Mouse (Mus musculus) inflammation-experienced regulatory T-cells (primary cell): Measurements from ENCODE around the gene Olfr1120. TPM values are rescaled to one million over a fixed set of nuclear protein-coding genes. Genes with fewer than 3 reads are reported as not detected.

Experiments used
- polyA plus RNA-seq, 2 experiments: library from polyadenylated mRNA; unstranded; fragments of 100-300 nt; shearing (Covaris generic); gene quantifications; one replicate each; pipeline ENCODE4 v1.2.1; 2017

The Olfr1120 gene
- under 1 TPM; 0.11 to 0.24 TPM for polyA plus RNA-seq

GRCm38 (mm10) chr2:87354515-87354914 is at the start of gene Olfr1120:
Olfr1120 (plus strand) TSS chr2:87354815.

GRCm38 (mm10) chr2:87307281-87307680 is 47.3 kb upstream of the Olfr1120 start, which contains the start of gene Olfr1118:
Olfr1118 (plus strand) TSS chr2:87307581.

GRCm38 (mm10) chr2:87369595-87369994 is 15.0 kb downstream of the Olfr1120 start, which contains the start of gene Olfr1121:
Olfr1121 (plus strand) TSS chr2:87369895.

GRCm38 (mm10) chr2:87385549-87385948 is 30.9 kb downstream of the Olfr1120 start, which contains the start of gene Olfr1122:
Olfr1122 (plus strand) TSS chr2:87385849.

Other genes with a start within 250 kb of the Olfr1120 start
- gene Olfr259, start 240.2 kb upstream of the Olfr1120 start, polyA plus RNA-seq = not detected
- gene Olfr1110, start 214.5 kb upstream of the Olfr1120 start, polyA plus RNA-seq = not detected
- gene Olfr1111, start 202.2 kb upstream of the Olfr1120 start, polyA plus RNA-seq = not detected
- not detected for gene Olfr1112, start 167.0 kb upstream of the Olfr1120 start, polyA plus RNA-seq
- not detected for gene Olfr1113, start 145.8 kb upstream of the Olfr1120 start, polyA plus RNA-seq
- not detected for gene Olfr1115, start 106.8 kb upstream of the Olfr1120 start, polyA plus RNA-seq
- gene Olfr1116, start 87.3 kb upstream of the Olfr1120 start, polyA plus RNA-seq = under 1 TPM; 0.06 to 0.15 TPM
- not detected for gene Olfr1118, start 47.2 kb upstream of the Olfr1120 start, polyA plus RNA-seq
- gene Olfr1121, start 15.1 kb downstream of the Olfr1120 start, polyA plus RNA-seq = under 1 TPM in 1 of 2 experiments, not detected in 1; 0.42 TPM
- gene Olfr1122, start 31.0 kb downstream of the Olfr1120 start, polyA plus RNA-seq = 1 to 10 TPM in 1 of 2 experiments, under 1 TPM in 1; 0.41 to 1.8 TPM
- gene Olfr1123, start 61.8 kb downstream of the Olfr1120 start, polyA plus RNA-seq = not detected
- under 1 TPM; 0.31 to 0.48 TPM for gene Olfr1124, start 75.5 kb downstream of the Olfr1120 start, polyA plus RNA-seq
- gene Olfr1126, start 99.1 kb downstream of the Olfr1120 start, polyA plus RNA-seq = not detected
- under 1 TPM in 1 of 2 experiments, not detected in 1; 0.72 TPM for gene Pramel7, start 142.3 kb downstream of the Olfr1120 start, polyA plus RNA-seq
- gene Pramel6, start 151.8 kb downstream of the Olfr1120 start, polyA plus RNA-seq = under 1 TPM in 1 of 2 experiments, not detected in 1; 0.24 TPM
- not detected for gene Olfr153, start 177.0 kb downstream of the Olfr1120 start, polyA plus RNA-seq
- 1 to 10 TPM in 1 of 2 experiments, not detected in 1; 1.3 TPM for gene Olfr1128, start 190.7 kb downstream of the Olfr1120 start, polyA plus RNA-seq
- not detected for gene Olfr1129, start 219.1 kb downstream of the Olfr1120 start, polyA plus RNA-seq